Mouse (Mus musculus) frontal cortex, postnatal 10 days (tissue): ENCODE data around the gene Gm19426.
A peak's percentile ranks its signal among the peaks of the same experiment; 100 is the strongest.

Experiments
- DNase-seq, 2 experiments: peaks; one replicate each; pipeline ENCODE4 v3.0.0; 2022; ENCODE audit warnings: low spot score in 2 of 2, mixed read lengths in 1 of 2

Gene Gm19426

DNA sequence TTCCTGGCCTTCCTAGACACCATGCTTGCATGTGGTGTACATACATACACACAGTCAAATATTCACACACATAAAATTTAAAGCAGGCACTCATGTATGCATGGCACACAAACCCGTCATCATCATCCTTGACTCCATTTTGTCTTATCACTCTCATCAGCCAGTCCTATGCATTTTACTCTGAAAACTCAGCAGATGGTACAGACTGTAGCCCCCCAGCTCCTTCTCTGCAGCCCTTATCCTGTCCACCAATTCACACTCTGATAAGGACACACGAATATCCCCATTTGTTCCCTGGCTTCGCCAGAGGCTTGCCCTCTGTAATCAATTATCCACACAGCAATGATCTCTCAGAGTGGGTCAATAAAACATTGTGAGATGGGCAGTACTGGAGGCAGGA is 22.3 kb downstream of the Gm19426 start:
- DNase-seq, result no peak

DNA sequence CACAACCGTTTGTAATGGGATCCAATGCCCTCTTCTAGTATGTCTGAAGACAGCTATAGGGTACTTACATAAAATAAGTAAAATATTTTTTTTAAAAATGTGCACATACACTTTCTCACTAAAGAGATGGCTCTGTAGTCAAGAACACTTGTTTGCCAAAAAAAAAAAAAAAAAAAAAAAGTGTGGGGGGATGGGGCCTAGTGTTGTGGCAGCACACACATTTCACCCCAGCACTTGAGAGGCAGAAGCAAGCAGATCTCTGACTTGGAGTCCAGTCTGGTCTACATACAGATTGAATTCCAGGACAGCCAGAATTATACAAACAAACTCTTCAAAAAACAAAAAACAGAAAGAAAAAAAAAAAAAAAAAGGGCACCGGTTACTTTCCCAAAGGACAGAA is 22.7 kb downstream of the Gm19426 start:
- no peak for DNase-seq

DNA sequence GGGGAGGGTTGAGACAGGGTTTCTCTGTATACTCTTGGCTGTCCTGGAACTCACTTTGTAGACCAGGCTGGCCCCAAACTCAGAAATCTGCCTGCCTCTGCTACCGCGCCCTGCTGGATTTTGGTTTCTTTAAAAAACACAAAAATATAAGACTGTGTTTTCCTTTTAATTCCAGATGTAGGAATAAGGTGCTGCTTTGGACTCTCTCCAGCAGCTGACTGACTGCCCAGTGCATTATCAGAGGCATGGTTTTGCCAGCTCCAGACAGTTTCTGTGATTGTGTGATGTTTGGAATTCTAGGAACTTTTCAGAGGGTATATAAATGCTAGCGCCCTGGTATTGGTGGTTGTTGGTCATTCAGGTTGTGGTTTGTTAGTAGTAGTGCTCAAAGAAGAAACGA is 26.1 kb downstream of the Gm19426 start:
- DNase-seq, result no peak

DNA sequence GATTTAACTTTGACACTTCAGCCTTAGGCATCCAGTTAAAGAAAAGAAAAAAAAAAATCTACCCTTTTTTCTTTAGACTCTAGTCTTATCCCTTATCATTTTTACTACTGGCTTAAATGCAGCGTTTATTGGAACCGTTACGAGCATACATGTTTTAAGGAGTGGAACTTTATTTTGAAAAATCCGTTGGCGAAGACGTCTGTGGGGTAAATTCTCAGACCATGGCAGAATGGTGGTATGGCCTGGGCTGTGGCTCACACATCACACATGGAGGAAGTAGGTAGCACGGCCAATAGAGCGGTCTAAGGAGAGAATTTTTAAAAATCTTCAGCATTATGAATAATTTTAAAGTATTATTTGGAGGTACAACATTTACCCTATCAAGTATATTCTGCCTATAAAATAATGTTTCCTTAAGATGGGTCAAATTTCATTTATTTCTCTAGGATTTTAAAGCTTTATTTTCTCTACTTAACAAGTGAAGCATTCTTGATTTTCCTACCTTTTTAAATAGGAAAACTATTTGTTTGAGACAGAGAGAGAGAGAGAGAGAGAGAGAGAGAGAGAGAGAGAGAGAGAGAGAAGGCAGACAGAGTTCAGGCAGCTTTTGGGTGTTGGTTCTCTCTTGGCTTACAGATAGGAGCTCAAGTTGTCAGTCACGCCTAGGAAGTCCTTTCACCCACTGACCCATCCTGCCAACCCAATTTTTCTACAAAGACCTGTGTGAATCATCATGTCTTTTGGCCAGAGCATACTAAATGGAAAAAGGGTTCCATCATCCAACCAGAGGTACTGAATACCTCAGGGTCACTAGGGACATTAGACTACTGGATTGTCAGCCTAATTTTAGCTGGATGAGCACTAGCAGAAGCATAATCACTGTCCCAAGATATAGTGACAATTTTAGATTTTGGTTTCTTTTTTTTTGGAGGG is 26.8 kb downstream of the Gm19426 start:
- DNase-seq, result no peak

DNA sequence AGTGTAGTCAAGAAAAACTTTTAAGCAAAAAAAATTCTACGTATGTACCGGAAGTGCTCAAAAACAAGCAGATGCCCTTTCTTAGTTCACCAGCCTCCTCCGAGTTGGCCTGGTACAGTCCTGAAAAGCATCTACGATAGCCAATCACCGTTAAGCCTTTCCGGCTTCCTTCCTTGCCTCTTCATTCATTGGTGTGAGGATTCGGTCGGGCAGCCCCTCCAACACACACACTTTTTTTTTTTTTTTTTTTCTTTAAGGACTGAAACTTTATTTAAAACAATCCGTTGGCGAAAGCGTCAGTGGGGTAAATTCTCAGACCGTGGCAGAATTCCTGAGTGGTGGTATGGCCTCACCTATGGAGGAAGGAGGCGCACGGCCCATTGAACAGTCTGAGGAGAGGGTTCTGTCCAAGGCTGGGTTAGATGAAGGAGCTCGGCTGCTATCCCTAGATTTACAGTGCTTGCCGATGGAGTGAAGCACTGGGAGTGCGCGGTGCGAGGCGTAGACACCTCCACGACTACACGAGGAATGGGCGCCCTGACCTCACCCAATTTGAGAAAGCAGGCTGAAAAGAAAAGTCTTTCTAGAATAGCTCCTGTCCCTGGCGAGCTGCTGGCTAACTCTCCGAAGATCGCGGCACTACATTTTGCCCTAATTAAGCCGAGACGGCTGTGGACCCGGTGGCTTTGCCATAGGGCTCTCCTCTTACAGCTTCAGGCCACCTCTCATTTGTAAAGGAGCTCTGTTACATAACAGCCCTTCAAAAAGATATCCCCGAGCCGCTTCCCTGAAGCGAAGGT is 27.7 kb downstream of the Gm19426 start:
- peak in 1 of 2 experiments; percentile 91 for DNase-seq

DNA sequence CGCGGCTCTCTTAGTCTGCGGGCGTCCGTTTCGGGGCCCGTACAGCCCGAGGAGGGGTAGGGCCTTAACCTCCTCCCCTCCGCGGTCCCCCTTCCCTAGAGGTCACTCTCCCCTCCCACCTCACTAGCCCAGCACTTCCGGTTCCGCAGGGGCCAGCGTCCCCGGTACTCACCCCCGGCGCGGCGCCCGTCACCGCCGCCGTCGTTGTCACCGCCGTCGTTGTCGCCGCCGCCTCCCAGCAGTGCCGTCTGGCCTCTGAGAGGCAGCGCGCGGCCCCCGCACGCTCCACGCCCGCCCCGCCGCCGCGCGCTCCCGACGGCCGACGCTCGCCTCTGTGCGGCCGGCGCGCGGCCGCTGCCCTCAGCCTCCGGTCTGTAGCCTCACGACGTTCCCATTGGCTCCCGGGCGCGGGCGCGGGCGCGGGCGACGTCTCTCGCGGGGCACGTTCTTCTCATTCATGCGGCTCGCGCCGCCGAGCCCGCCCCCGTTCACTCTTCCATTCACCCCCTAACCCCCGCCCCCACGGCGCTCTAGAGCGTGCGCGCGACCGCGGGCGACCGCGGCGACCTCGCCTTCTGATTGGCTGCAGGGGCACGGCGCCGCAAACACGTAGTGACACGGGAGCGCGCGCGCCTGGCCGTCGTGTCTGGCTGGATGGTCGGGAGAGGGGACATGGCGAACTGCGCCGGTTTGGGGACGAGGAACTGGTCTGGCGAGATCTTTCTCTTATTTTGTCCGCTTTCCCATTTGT is 28.5 kb downstream of the Gm19426 start, which contains the start of gene Zdhhc5:
Gene Zdhhc5, minus strand, starts transcription at position 370 of the 751 bp plus-strand sequence.
- peak; percentile 98 to 99 for DNase-seq

DNA sequence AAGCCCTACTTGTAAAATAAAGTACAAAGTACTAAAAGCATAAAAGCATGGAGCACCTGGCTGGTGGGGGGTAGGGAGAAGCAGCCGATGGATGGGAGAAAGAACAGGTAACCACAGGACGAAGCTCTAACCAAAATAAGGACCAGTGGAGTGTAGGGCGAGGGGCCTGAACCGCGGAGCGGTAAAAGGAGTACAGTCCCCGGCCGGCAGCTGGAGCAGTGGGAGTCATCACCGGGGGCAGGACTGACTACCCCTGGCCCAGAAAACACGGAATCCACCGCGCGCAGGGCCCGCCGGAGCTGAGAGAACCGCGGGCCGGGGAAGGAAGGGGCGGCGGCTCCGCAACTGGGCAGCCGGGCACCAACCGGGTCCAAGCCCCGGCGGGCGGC is 29.0 kb downstream of the Gm19426 start:
- DNase-seq, result no peak

DNA sequence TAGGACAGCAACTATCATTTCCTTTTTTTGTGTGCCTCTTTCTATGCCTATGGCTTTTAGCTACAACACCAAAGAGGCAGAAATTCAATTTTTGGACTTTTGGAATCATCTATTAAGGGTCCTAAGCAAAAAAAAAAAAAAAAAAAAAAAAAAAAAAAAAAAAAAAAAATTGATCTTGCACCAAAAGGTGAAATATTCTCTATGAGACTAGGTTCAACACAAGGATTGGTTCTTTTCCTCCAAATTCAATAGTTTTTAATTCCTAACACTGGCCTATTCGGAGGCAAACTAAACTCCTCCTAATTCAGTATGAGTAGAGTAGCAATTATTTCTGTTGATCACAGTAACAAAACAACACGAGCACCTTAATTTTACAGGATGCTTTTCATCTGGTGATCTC is 31.6 kb downstream of the Gm19426 start:
- no peak for DNase-seq

DNA sequence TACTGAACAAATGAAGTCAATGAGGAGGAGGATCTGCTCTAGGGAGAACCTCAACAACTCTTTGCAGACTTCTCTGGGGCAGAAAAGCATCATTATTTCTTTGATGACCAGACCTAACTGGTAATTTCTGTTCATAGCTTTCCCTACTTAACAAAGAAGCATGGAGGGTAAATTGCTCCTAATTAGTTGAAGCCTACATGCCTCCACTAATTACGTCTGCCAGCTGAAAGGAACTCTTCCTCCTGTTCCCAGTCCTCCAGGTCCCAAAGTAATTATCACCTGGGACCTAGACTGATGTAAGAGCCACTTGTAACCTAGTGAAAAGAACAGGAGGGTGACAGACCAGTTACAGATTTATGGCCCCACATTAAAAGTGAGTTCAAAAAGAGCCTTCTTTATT is 35.9 kb downstream of the Gm19426 start:
- no peak for DNase-seq

DNA sequence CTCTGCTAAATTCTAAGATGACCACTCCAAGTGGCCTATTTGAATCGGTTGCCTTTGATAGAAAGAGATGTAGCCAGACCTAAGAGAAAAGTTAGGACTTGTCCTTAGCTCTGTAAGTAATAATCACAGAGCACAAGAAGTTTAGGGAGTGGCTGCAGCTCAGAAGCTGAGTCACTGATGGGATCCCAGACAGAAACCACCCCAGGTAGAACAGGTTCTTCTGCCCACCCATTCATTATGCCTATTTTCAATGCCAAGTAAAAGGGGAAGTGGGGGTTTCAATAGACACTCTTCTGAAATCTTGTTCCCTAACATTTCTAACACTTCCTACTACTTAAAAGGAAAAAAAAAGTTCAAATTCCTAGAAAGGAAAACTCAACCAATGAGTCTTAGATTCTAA is 38.2 kb downstream of the Gm19426 start:
- DNase-seq, result no peak

DNA sequence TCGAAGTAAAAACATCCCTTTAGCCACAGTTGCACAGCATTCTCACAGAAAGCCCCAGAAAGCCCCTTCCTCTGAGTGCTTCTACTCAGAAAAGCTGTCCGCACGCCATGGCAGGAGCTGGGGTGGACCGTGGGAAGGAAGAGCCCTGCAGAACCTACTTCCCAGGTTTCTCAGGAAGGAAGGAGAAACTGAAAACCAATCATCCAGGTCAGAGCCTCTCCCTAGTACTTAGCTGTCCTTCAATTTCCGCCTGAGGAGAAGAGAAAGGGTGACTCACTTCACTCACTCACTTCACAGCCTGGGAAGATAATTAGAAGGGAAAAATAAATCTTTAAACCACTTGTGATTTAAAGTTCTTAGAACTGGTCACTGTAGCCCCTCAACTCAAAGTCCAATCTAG is 39.1 kb downstream of the Gm19426 start:
- no peak for DNase-seq

DNA sequence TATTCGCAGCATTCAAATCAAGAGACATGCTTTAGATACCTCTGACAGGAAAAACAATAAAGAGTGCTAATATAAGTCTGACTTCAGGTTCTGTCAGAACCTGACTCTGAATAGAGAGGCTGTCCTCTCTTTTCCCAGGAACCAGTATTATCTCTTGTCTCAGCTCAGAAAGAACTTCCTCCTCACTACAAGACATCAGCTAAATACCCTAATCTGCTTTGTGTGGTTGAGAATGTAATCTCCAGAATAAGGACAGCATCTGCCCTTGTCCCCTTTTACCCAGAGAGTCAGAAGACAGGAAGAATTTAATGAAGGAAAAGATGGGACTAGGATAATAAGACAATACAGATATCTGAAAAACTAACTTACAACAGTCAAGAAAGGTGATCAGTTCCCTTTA is 40.0 kb downstream of the Gm19426 start:
- DNase-seq, result no peak

DNA sequence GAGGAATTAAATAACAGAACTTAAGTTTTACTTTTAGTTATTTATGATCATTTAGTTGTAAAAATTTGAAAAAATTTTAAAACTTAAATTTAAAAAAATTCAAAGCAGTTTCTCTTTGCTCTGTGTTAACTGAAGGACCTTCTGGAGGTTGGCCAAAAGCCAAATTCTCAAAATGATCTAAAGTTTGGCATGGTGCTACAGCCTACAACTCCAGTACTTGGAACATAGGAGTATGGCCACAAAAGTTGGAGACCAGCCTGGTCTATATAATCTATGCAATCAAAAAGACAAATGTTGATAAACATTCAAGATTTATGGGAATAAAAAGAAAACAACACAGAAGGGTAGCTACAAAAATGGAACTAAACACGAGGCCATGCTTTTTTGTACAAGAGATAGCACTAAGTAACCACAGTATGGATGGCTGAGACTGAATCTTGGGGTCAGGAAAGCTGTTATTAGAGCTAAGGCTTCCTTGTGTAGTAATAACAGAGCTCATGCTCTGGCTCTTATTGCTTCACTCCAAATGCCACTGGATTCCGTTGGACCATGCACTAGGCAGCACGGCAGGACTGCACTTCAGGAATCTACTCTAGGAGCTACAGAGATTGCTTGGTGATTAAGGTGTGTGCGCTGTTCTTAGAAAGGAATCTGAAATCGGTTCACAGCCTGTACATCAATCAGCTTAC is 48.3 kb downstream of the Gm19426 start:
- no peak for DNase-seq
